Mouse (Mus musculus) olfactory bulb, adult 2 months (tissue): Measurements from ENCODE around the gene Arl5a. TPM values are rescaled to one million over a fixed set of nuclear protein-coding genes. Genes with fewer than 3 reads are reported as not detected.

Source experiments
- H3K27ac ChIP-seq: fragments of 200-500 bp; 2 replicates; pipeline ENCODE4 v1.5.1; 2012; ENCODE audit warnings: low read depth, low read length; ENCODE audit not compliant: insufficient read depth
- H3K4me1 ChIP-seq: fragments of 200-500 bp; 2 replicates; pipeline ENCODE4 v1.6.1; 2012; ENCODE audit warnings: low read length; ENCODE audit not compliant: control insufficient read depth, insufficient read depth
- H3K4me3 ChIP-seq: fragments of 200-500 bp; 2 replicates; pipeline ENCODE4 v1.5.1; 2012; ENCODE audit warnings: mild to moderate bottlenecking, low read depth, low read length, moderate library complexity; ENCODE audit not compliant: insufficient read depth
- CTCF ChIP-seq: fragments of 200-500 bp; IDR thresholded peaks from 2 replicates; pipeline ENCODE4 v1.5.1; 2012; ENCODE audit warnings: low read depth, mild to moderate bottlenecking, low read length, moderate library complexity; ENCODE audit not compliant: insufficient read depth
- POLR2A ChIP-seq: fragments of 200-500 bp; IDR thresholded peaks from 2 replicates; pipeline ENCODE4 v1.6.1; 2012; ENCODE audit warnings: mild to moderate bottlenecking, low read depth, low read length, moderate library complexity; ENCODE audit not compliant: insufficient read depth
- whole genome bisulfite sequencing: fragments of 180-500 bp; shearing (Covaris S2); methylation state at CpG from one replicate; pipeline ENCODE4 v1.1.7; 2018; 5-methylcytosine and 5-hydroxymethylcytosine counted together
- polyA plus RNA-seq: library from polyadenylated mRNA; stranded (reverse); fragments of >200 nt; gene quantifications from 2 replicates; pipeline ENCODE4 v1.2.4, GENCODE M21; 2012; ENCODE audit warnings: low replicate concordance; ENCODE audit not compliant: missing spikeins, insufficient read depth, insufficient read length

The Arl5a gene
- polyA plus RNA-seq, 1 experiment, result not detected

GRCm38 (mm10) chr2:52446648-52447047, 21.9 kb upstream of the Arl5a start:
- TF ChIP-seq CTCF, result no peak
- TF ChIP-seq POLR2A, result no peak
- H3K4me3 ChIP-seq, result no peak overlapping the region
- 75% methylated on average over 5 of the region's 5 CpGs for WGBS

GRCm38 (mm10) chr2:52442125-52442524, 17.4 kb upstream of the Arl5a start:
- H3K4me1 ChIP-seq, result peaks cover 5% of the 10 kb centered on the region
- 36% methylated on average over 5 of the region's 5 CpGs for WGBS
- H3K4me3 ChIP-seq, result no peak overlapping the region
- no peak overlapping the region for H3K27ac ChIP-seq
- TF ChIP-seq CTCF (no peak), POLR2A (no peak)

More at GRCm38 (mm10) chr2:52446648-52447047, 21.9 kb upstream of the Arl5a start:
- peaks cover 3% of the 10 kb centered on the region for H3K4me1 ChIP-seq
- H3K27ac ChIP-seq, result no peak overlapping the region

GRCm38 (mm10) chr2:52440420-52441015, 15.8 kb upstream of the Arl5a start:
- TF ChIP-seq CTCF (no peak), POLR2A (no peak)
- 68% methylated on average over 4 of the region's 4 CpGs for WGBS
- H3K4me1 ChIP-seq, result peaks cover 8% of the 10 kb centered on the region
- H3K4me3 ChIP-seq, result no peak overlapping the region
- H3K27ac ChIP-seq, result no peak overlapping the region

DNA sequence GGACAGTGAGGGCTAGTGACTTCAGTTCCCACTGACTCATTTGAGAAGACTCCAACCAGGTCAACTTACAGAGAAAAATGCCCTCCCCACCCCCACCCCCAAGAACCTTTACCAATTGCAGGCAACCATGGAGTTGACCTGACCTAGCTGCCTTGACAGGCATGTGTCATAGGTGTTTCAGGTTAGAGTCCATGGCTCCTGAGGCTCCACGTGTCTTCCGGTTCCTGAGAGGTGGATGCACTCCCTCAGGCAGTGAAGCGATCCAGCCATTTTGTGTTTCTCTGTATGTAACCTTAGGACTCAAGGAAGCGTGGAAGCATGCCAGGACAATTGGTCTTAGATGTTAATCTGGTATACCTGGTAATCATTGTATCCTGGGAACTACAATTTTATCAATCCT, 13.7 kb upstream of the Arl5a start:
- Histone ChIP-seq H3K4me3 (no peak overlapping the region), H3K27ac (no peak overlapping the region), H3K4me1 (peaks cover 9% of the 10 kb centered on the region)
- TF ChIP-seq CTCF, result no peak
- TF ChIP-seq POLR2A, result no peak
- WGBS, result 96% methylated on average over 4 of the region's 4 CpGs

DNA sequence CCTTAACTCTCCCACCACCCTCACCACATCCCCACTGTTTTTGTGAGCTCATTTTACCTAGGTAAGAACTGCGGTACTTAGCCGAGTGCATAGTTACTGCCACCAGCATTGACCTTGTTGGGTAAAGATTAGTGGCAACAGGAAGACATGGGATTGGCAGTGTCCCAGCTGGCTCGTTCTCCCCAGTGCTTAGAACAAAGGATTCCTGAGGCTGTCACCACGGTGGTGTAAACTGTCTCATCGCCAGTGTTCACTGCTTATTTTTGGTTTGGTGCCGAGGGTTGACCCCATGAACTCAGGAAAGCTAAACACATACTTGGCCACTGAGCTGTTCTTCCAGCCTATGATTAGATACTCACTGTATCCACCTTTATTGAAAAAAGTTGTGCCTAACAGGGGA, 13.3 kb upstream of the Arl5a start:
- Histone ChIP-seq H3K27ac (no peak overlapping the region), H3K4me3 (no peak overlapping the region), H3K4me1 (peaks cover 11% of the 10 kb centered on the region)
- 39% methylated on average over 6 of the region's 6 CpGs for WGBS
- TF ChIP-seq CTCF, result no peak
- no peak for TF ChIP-seq POLR2A

DNA sequence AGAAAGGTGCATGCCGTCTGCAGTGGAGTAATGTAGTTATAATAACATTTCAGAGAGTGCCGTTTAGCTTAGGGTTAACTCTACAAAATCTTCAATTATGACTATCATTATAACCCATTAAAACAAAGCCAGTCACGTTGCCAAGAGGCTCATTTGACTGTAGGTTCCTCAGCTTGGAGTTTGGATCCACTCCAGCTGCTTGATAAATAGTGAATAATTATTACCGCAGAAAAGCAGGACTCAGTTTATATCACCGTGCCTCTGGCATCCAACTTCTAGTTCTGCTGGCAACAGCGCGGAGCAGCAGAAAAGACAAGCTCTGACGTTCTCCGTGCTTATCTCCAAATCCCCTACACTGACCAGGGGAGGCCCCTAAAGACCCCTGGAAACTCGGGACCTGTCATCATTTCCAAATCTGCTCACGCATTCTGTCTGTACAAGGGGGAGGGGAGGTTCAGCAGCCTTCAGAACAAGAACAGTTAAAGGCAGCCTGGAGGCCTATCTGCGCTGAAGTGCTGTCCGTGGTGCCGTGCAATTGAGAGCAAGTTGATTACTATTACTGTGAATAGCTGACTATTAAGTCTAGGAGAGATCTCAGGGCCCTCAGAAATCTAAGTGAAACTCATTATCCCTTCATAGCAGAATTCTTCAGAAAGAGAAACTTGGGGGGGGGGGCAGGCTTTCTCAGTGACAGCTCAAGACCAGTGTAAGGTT, 11.4 kb upstream of the Arl5a start:
- WGBS, result 41% methylated on average over 14 of the region's 14 CpGs
- H3K4me3 ChIP-seq, result no peak overlapping the region
- no peak overlapping the region for H3K27ac ChIP-seq
- TF ChIP-seq CTCF, result no peak
- no peak for TF ChIP-seq POLR2A
- peaks cover 10% of the 10 kb centered on the region for H3K4me1 ChIP-seq

GRCm38 (mm10) chr2:52433365-52433764, 8.7 kb upstream of the Arl5a start:
- Histone ChIP-seq H3K4me3 (no peak overlapping the region), H3K4me1 (peaks cover 8% of the 10 kb centered on the region), H3K27ac (no peak overlapping the region)
- 52% methylated on average over 7 of the region's 7 CpGs for WGBS
- no peak for TF ChIP-seq POLR2A
- TF ChIP-seq CTCF, result no peak

DNA sequence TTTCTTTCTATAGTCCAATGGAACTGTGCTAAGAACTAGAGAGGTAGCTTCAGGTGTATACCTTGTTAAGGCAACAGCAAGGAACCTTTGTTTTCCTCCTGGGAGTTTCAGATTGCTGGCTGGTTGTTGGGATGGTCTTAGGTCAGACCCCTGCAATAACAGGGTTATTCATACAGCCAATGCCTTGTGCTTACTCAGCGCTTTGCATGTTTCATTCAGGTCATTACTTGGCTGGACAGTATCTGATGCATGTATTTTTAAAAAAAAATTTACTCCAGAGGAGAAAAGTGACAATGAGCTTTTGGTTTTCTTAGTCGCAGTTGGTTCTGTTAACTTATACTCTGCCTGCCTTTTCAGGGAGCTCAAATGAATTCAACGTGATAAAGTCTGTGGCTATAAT, 2.7 kb upstream of the Arl5a start:
- Histone ChIP-seq H3K27ac (no peak overlapping the region), H3K4me3 (no peak overlapping the region), H3K4me1 (peaks cover 4% of the 10 kb centered on the region)
- TF ChIP-seq CTCF (no peak), POLR2A (no peak)
- WGBS, result 85% methylated on average over 3 of the region's 3 CpGs

DNA sequence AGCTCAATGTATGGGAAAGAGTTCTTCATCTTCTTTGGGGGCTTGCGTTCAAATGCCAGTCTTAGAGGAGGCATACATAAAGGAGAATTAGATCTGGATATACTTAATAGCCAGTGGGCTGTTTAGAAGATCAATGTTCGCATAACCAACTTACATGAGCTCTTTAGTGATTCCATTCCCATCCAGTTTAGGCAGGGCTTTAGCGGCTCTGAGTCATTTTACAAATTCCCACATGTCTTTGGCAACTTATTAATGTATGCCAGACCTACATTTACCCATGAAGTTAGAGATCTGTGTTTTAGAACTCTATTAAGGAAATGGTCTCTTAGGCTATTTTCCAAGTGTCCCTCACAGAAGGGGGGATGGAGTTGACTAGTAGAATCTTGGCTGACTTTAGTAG, 1.3 kb upstream of the Arl5a start:
- peaks cover 6% of the 10 kb centered on the region for H3K4me1 ChIP-seq
- WGBS, result 92% methylated on average over 3 of the region's 3 CpGs
- H3K4me3 ChIP-seq, result no peak overlapping the region
- TF ChIP-seq POLR2A (no peak), CTCF (no peak)
- H3K27ac ChIP-seq, result no peak overlapping the region
